ENCODE assay signal across 10 mouse cellular contexts in genomic region chr2:132848361-132848760, GRCm38 (mm10). TPM values are rescaled to one million over a fixed set of nuclear protein-coding genes. Genes with fewer than 3 reads are reported as not detected.
DNase-seq lines count a peak whose midpoint lies in the region; ATAC-seq and TF ChIP-seq lines count a peak whose summit lies in the region.
"Had no signal": no experiment of that assay in that cellular context is flagged by ENCODE, and none has a peak within 500 bp of the region (broad histone marks: within the 10 kb centered on the region; RNA-seq: fewer than 3 reads in every experiment).

No protein-coding gene starts in this region.

- TF ChIP-seq CTCF in testis, adult 2 months (IDR thresholded peaks at IDR 0.05; ENCODE audit: control insufficient read depth, insufficient read depth, insufficient replicate concordance, low read depth, low read length) = no peak

- no peak for TF ChIP-seq POLR2A in testis, adult 2 months (IDR thresholded peaks at IDR 0.05; ENCODE audit: control insufficient read depth, low read depth, low read length)

- DNase-seq in heart, adult 8-10 months (ENCODE audit: low spot score) = no peak
- DNase-seq in testis, postnatal 14 days (ENCODE audit: low spot score) = no peak
- no peak for DNase-seq in liver, embryonic 11.5 days (ENCODE audit: low spot score)
- DNase-seq in urinary bladder, postnatal 14 days (ENCODE audit: low spot score) = no peak
- no peak for DNase-seq in layer of hippocampus, adult 11-12 months (ENCODE audit: low spot score)
- DNase-seq: lung, postnatal 4 days had no signal

- H3K27ac ChIP-seq in heart, embryonic 12.5 days (ENCODE audit: poor library complexity, severe bottlenecking) = no peak overlapping the region
- no peak overlapping the region; the same call in 1 of the 2 replicates for H3K27ac ChIP-seq in testis, adult 2 months (ENCODE audit: control insufficient read depth, insufficient read depth, low read depth, low read length)
- no peak overlapping the region for H3K27ac ChIP-seq in liver, embryonic 11.5 days (ENCODE audit: low read depth, low read length)
- H3K27ac ChIP-seq in stomach, embryonic 16.5 days (ENCODE audit: low read length) = no peak overlapping the region

- H3K9me3 ChIP-seq in heart, embryonic 12.5 days (replicated peaks) = no peaks in the 10 kb centered on the region
- H3K9me3 ChIP-seq in liver, embryonic 11.5 days (ENCODE audit: control insufficient read depth, low read length) = no peaks in the 10 kb centered on the region
- no peaks in the 10 kb centered on the region for H3K9me3 ChIP-seq in stomach, embryonic 16.5 days (replicated peaks; ENCODE audit: control insufficient read depth, low read length)

- H3K4me3 ChIP-seq in heart, embryonic 12.5 days = 0 out of 2 replicates have a peak overlapping the region, but pooled peaks have one; percentile 98
- peak overlapping the region; percentile 96 for H3K4me3 ChIP-seq in testis, adult 2 months (ENCODE audit: control insufficient read depth, low read depth, low read length)
- no peak overlapping the region; the same call in 1 of the 2 replicates for H3K4me3 ChIP-seq in liver, embryonic 11.5 days (ENCODE audit: low read depth, low read length)
- no peak overlapping the region for H3K4me3 ChIP-seq in stomach, embryonic 16.5 days (replicated peaks; ENCODE audit: low read length)

- no peak overlapping the region; the same call in 1 of the 2 replicates for H3K4me2 ChIP-seq in heart, embryonic 12.5 days
- H3K4me2 ChIP-seq in liver, embryonic 11.5 days = peak overlapping the region; percentile 88
- H3K4me2 ChIP-seq in stomach, embryonic 16.5 days (ENCODE audit: low read depth, low read length) = peak overlapping the region; percentile 56; the same call in 1 of the 2 replicates

- H3K4me1 ChIP-seq in heart, embryonic 12.5 days (replicated peaks) = peaks cover 11% of the 10 kb centered on the region
- peaks cover 5% of the 10 kb centered on the region for H3K4me1 ChIP-seq in testis, adult 2 months (ENCODE audit: control insufficient read depth, insufficient read depth, low read length)
- peaks cover 16% of the 10 kb centered on the region for H3K4me1 ChIP-seq in liver, embryonic 11.5 days (replicated peaks; ENCODE audit: control insufficient read depth, insufficient read depth, low read length)
- H3K4me1 ChIP-seq in stomach, embryonic 16.5 days (ENCODE audit: control insufficient read depth, insufficient read depth, low read length) = peaks cover 8% of the 10 kb centered on the region

- no peak for ATAC-seq in heart, embryonic 12.5 days (ENCODE audit: insufficient number of reproducible peaks, low FRiP score)
- ATAC-seq in liver, embryonic 11.5 days (replicated peaks; ENCODE audit: low FRiP score) = no peak
- no peak for ATAC-seq in stomach, embryonic 16.5 days (ENCODE audit: insufficient read depth, low FRiP score)

- H3K27me3 ChIP-seq in heart, embryonic 12.5 days (replicated peaks) = no peaks in the 10 kb centered on the region
- no peaks in the 10 kb centered on the region for H3K27me3 ChIP-seq in testis, adult 2 months (ENCODE audit: control insufficient read depth, insufficient read depth, low read length)
- no peaks in the 10 kb centered on the region for H3K27me3 ChIP-seq in liver, embryonic 11.5 days (replicated peaks; ENCODE audit: control insufficient read depth, insufficient read depth, low read length)
- H3K27me3 ChIP-seq in stomach, embryonic 16.5 days (ENCODE audit: control insufficient read depth, insufficient read depth, low read length) = no peaks in the 10 kb centered on the region

- peaks cover 11% of the 10 kb centered on the region for H3K36me3 ChIP-seq in heart, embryonic 12.5 days
- H3K36me3 ChIP-seq in testis, adult 2 months (ENCODE audit: control insufficient read depth, insufficient read depth, low read length) = peaks cover 4% of the 10 kb centered on the region; the same call in 1 of the 2 replicates
- peaks cover 4% of the 10 kb centered on the region; the same call in 1 of the 2 replicates for H3K36me3 ChIP-seq in liver, embryonic 11.5 days (ENCODE audit: control insufficient read depth, insufficient read depth, low read length)
- no peaks in the 10 kb centered on the region for H3K36me3 ChIP-seq in stomach, embryonic 16.5 days (ENCODE audit: control insufficient read depth, insufficient read depth, low read length)

- no peak overlapping the region for H3K9ac ChIP-seq in heart, embryonic 12.5 days
- H3K9ac ChIP-seq in liver, embryonic 11.5 days (ENCODE audit: low read depth, low read length) = no peak overlapping the region
- H3K9ac ChIP-seq in stomach, embryonic 16.5 days (ENCODE audit: low read length) = no peak overlapping the region

- WGBS in heart, embryonic 12.5 days = 85% methylated on average over 4 of the region's 4 CpGs
- WGBS in liver, embryonic 11.5 days = 88% methylated on average over 4 of the region's 4 CpGs
- WGBS in stomach, embryonic 16.5 days = 82% methylated on average over 4 of the region's 4 CpGs

RNA-seq across cellular contexts. Expression of gene Crls1, which starts 1.9 kb away (rescaled TPM):
- polyA plus RNA-seq in heart, embryonic 12.5 days (2016; fragmentation: Nextera tagmentation; extraction: Ambion mirVana) = 22.2 and 23.6 TPM in 2 replicates
- 10 to 100 TPM; 18.9 to 23.1 (median 20.9) TPM for total RNA-seq in heart, adult 8-10 months (2022)
- polyA plus RNA-seq in testis, adult 2 months (2012; rRNA removed) = 115 and 182 TPM in 2 replicates
- polyA plus RNA-seq in liver, embryonic 11.5 days (2014; fragmentation: Nextera tagmentation; extraction: Ambion mirVana) = 19.3 and 21.7 TPM in 2 replicates
- polyA plus RNA-seq in stomach, embryonic 16.5 days (2015; fragmentation: Nextera tagmentation; extraction: Ambion mirVana) = 8.2 and 9.2 TPM in 2 replicates

RNA-seq across cellular contexts. Expression of gene Lrrn4, which starts 32.3 kb away (rescaled TPM):
- polyA plus RNA-seq in heart, embryonic 12.5 days (2016; fragmentation: Nextera tagmentation; extraction: Ambion mirVana) = 21.1 and 22.5 TPM in 2 replicates
- 1 to 10 TPM; 3.5 to 9.4 (median 5.5) TPM for total RNA-seq in heart, adult 8-10 months (2022)
- polyA plus RNA-seq in testis, adult 2 months (2012; rRNA removed) = 3.9 and 4.3 TPM in 2 replicates
- polyA plus RNA-seq in liver, embryonic 11.5 days (2014; fragmentation: Nextera tagmentation; extraction: Ambion mirVana) = 3.2 and 3.9 TPM in 2 replicates
- polyA plus RNA-seq in stomach, embryonic 16.5 days (2015; fragmentation: Nextera tagmentation; extraction: Ambion mirVana) = 9.5 and 11.5 TPM in 2 replicates
- polyA plus RNA-seq: C2C12 had no signal

RNA-seq across cellular contexts. Expression of gene Mcm8, which starts 32.4 kb away (rescaled TPM):
- 13.2 and 14.0 TPM in 2 replicates for polyA plus RNA-seq in heart, embryonic 12.5 days (2016; fragmentation: Nextera tagmentation; extraction: Ambion mirVana)
- total RNA-seq in heart, adult 8-10 months (2022) = 1 to 10 TPM; 2.5 to 3.1 (median 2.6) TPM
- 3.0 and 3.2 TPM in 2 replicates for polyA plus RNA-seq in testis, adult 2 months (2012; rRNA removed)
- polyA plus RNA-seq in liver, embryonic 11.5 days (2014; fragmentation: Nextera tagmentation; extraction: Ambion mirVana) = 19.8 and 21.8 TPM in 2 replicates
- polyA plus RNA-seq in stomach, embryonic 16.5 days (2015; fragmentation: Nextera tagmentation; extraction: Ambion mirVana) = 10.7 and 10.8 TPM in 2 replicates

RNA-seq across cellular contexts. Expression of gene Trmt6, which starts 32.5 kb away (rescaled TPM):
- 21.7 and 24.0 TPM in 2 replicates for polyA plus RNA-seq in heart, embryonic 12.5 days (2016; fragmentation: Nextera tagmentation; extraction: Ambion mirVana)
- 1 to 10 TPM; 5.2 to 6.9 (median 6.4) TPM for total RNA-seq in heart, adult 8-10 months (2022)
- 3.7 and 4.3 TPM in 2 replicates for polyA plus RNA-seq in testis, adult 2 months (2012; rRNA removed)
- 44.5 and 46.6 TPM in 2 replicates for polyA plus RNA-seq in liver, embryonic 11.5 days (2014; fragmentation: Nextera tagmentation; extraction: Ambion mirVana)
- polyA plus RNA-seq in stomach, embryonic 16.5 days (2015; fragmentation: Nextera tagmentation; extraction: Ambion mirVana) = 19.6 and 22.9 TPM in 2 replicates

Comparison
In these comparisons a context has a peak if more than half of its experiments do, and no peak if none do; other contexts are left out.
1. H3K4me3 ChIP-seq: peak in heart, embryonic 12.5 days (single experiment) and testis, adult 2 months (single experiment); none in liver, embryonic 11.5 days (single experiment) and stomach, embryonic 16.5 days (single experiment).